Mouse (Mus musculus) kidney, postnatal 0 days (tissue): ENCODE measurements around the gene Gm5148. TPM values are rescaled to one million over a fixed set of nuclear protein-coding genes. Genes with fewer than 3 reads are reported as not detected.

ENCODE experiments used
- ATAC-seq: fragments of 200-750 bp; cut with Nextera tagmentation; replicated peaks from 2 replicates; pipeline ENCODE4 v1.8.0; 2017; ENCODE audit warnings: low read depth, moderate number of reproducible peaks, moderate TSS enrichment, moderate library complexity; ENCODE audit not compliant: low FRiP score
- DNase-seq: peaks from one replicate; pipeline ENCODE4 v3.0.0-alpha.2; 2016; ENCODE audit warnings: low spot score
- H3K27ac ChIP-seq: fragments of 300-500 bp; sonication (generic); 2 replicates; pipeline ENCODE4 v1.5.1; 2014; ENCODE audit warnings: mild to moderate bottlenecking
- H3K27me3 ChIP-seq: fragments of 300-500 bp; sonication (generic); 2 replicates; pipeline ENCODE4 v1.6.1; 2014; ENCODE audit warnings: low read length, mixed read lengths; ENCODE audit not compliant: insufficient read depth
- H3K36me3 ChIP-seq: fragments of 300-500 bp; sonication (generic); 2 replicates; pipeline ENCODE4 v1.6.1; 2014; ENCODE audit warnings: low read length, mixed read lengths; ENCODE audit not compliant: insufficient read depth
- H3K4me1 ChIP-seq: fragments of 300-500 bp; sonication (generic); replicated peaks from 2 replicates; pipeline ENCODE4 v1.6.1; 2014; ENCODE audit warnings: antibody characterized with exemption, low read length, mixed read lengths; ENCODE audit not compliant: insufficient read depth
- H3K4me2 ChIP-seq: fragments of 300-500 bp; sonication (generic); 2 replicates; pipeline ENCODE4 v1.6.1; 2014; ENCODE audit warnings: mild to moderate bottlenecking, low read length, moderate library complexity, mixed read lengths
- H3K4me3 ChIP-seq: fragments of 300-500 bp; sonication (generic); replicated peaks from 2 replicates; pipeline ENCODE4 v1.5.1; 2014; ENCODE audit warnings: low read depth, low read length
- H3K9ac ChIP-seq: fragments of 300-500 bp; sonication (generic); 2 replicates; pipeline ENCODE4 v1.6.1; 2014; ENCODE audit warnings: low read depth, low read length
- H3K9me3 ChIP-seq: fragments of 300-500 bp; sonication (generic); replicated peaks from 2 replicates; pipeline ENCODE4 v1.6.1; 2016; ENCODE audit warnings: low read length, inconsistent platforms, mixed read lengths
- CTCF ChIP-seq: IDR thresholded peaks from 2 replicates; pipeline ENCODE4 v1.5.1; 2016; ENCODE audit warnings: antibody characterized with exemption, low read depth, mild to moderate bottlenecking, moderate library complexity
- WGBS: fragments of 180-500 bp; shearing (Covaris S2); extraction: QIAGEN DNeasy Blood & Tissue Kit; methylation state at CpG from one replicate; pipeline ENCODE4 v1.1.7; 2014; 5-methylcytosine and 5-hydroxymethylcytosine counted together
- polyA plus RNA-seq: library from polyadenylated mRNA; unstranded; fragments of >200 nt; fragmentation: Nextera tagmentation; extraction: Ambion mirVana; gene quantifications from 2 replicates; pipeline ENCODE4 v1.2.1, GENCODE M21; 2015

Gene Gm5148
- polyA plus RNA-seq, 1 experiment from 2014 or later: 14.4 TPM

- TF ChIP-seq CTCF: no peak
- H3K36me3 ChIP-seq: no peaks in the 10 kb centered on the region
- H3K27ac ChIP-seq: no peak overlapping the region
- no peak overlapping the region for H3K4me3 ChIP-seq
- H3K9me3 ChIP-seq: no peaks in the 10 kb centered on the region
- DNase-seq (no peak), ATAC-seq (no peak)
- WGBS: 89% methylated on average over 3 of the region's 3 CpGs
- no peak overlapping the region for H3K9ac ChIP-seq
- H3K4me1 ChIP-seq: peaks cover 14% of the 10 kb centered on the region
- H3K4me2 ChIP-seq: no peak overlapping the region
- no peaks in the 10 kb centered on the region for H3K27me3 ChIP-seq
Measured at GRCm38 (mm10) chr3:37765275-37765674, 41.0 kb upstream of the Gm5148 start.

- Histone ChIP-seq H3K27ac (no peak overlapping the region), H3K4me2 (no peak overlapping the region), H3K9me3 (no peaks in the 10 kb centered on the region), H3K27me3 (no peaks in the 10 kb centered on the region), H3K36me3 (no peaks in the 10 kb centered on the region), H3K9ac (no peak overlapping the region), H3K4me3 (no peak overlapping the region), H3K4me1 (peaks cover 10% of the 10 kb centered on the region; the same call in 1 of the 2 replicates)
- 86% methylated on average over 3 of the region's 3 CpGs for WGBS
- no peak for DNase-seq
- no peak for TF ChIP-seq CTCF
- no peak for ATAC-seq
Measured at GRCm38 (mm10) chr3:37762303-37762702, 38.0 kb upstream of the Gm5148 start.

GRCm38 (mm10) chr3:37761741-37762140 is 37.5 kb upstream of the Gm5148 start:
- Histone ChIP-seq H3K4me2 (no peak overlapping the region), H3K4me1 (peaks cover 10% of the 10 kb centered on the region; the same call in 1 of the 2 replicates), H3K9me3 (no peaks in the 10 kb centered on the region), H3K27me3 (no peaks in the 10 kb centered on the region), H3K4me3 (no peak overlapping the region), H3K9ac (no peak overlapping the region), H3K27ac (no peak overlapping the region), H3K36me3 (no peaks in the 10 kb centered on the region)
- DNase-seq: no peak
- TF ChIP-seq CTCF: no peak
- no peak for ATAC-seq
- WGBS: 91% methylated on average over 5 of the region's 5 CpGs

- no peak overlapping the region for H3K27ac ChIP-seq
- H3K27me3 ChIP-seq: no peaks in the 10 kb centered on the region
- H3K4me2 ChIP-seq: no peak overlapping the region
- DNase-seq: no peak
- no peaks in the 10 kb centered on the region for H3K36me3 ChIP-seq
- H3K4me1 ChIP-seq: peaks cover 10% of the 10 kb centered on the region; the same call in 1 of the 2 replicates
- ATAC-seq: no peak
- no peak overlapping the region for H3K9ac ChIP-seq
- WGBS: 58% methylated on average over 6 of the region's 6 CpGs
- no peak for TF ChIP-seq CTCF
- no peaks in the 10 kb centered on the region for H3K9me3 ChIP-seq
- H3K4me3 ChIP-seq: no peak overlapping the region
Measured at GRCm38 (mm10) chr3:37760866-37761265, 36.6 kb upstream of the Gm5148 start.

- Histone ChIP-seq H3K4me1 (peaks cover 10% of the 10 kb centered on the region; the same call in 1 of the 2 replicates), H3K36me3 (no peaks in the 10 kb centered on the region), H3K4me2 (peak overlapping the region; percentile 32), H3K27me3 (no peaks in the 10 kb centered on the region), H3K4me3 (no peak overlapping the region), H3K27ac (no peak overlapping the region), H3K9ac (no peak overlapping the region), H3K9me3 (no peaks in the 10 kb centered on the region)
- TF ChIP-seq CTCF: no peak
- ATAC-seq (no peak), DNase-seq (no peak)
- WGBS: 37% methylated on average over 9 of the region's 9 CpGs
Measured at GRCm38 (mm10) chr3:37758611-37759322, 34.5 kb upstream of the Gm5148 start.

- peak; percentile 39 for TF ChIP-seq CTCF
- Histone ChIP-seq H3K4me3 (no peak overlapping the region), H3K9ac (no peak overlapping the region), H3K27ac (no peak overlapping the region), H3K4me1 (peaks cover 10% of the 10 kb centered on the region; the same call in 1 of the 2 replicates), H3K4me2 (peak overlapping the region; percentile 32), H3K9me3 (no peaks in the 10 kb centered on the region), H3K27me3 (no peaks in the 10 kb centered on the region), H3K36me3 (no peaks in the 10 kb centered on the region)
- 9% methylated on average over 12 of the region's 12 CpGs for WGBS
- no peak for DNase-seq
- ATAC-seq: 0 out of 2 replicates have a peak, but pooled peaks have one; percentile 49
Measured at GRCm38 (mm10) chr3:37758124-37758523, 33.8 kb upstream of the Gm5148 start.
